Mouse (Mus musculus) ovary, postnatal 36 days (tissue): ENCODE measurements around the gene Cisd3.
A peak's percentile ranks its signal among the peaks of the same experiment; 100 is the strongest.
"Not testable (repeated sequence)": the region's sequence is repeated elsewhere in the genome, so short reads cannot be mapped to it uniquely, and the experiment has no call there.

Experiments
- DNase-seq: peaks from one replicate; pipeline ENCODE4 v3.0.0; 2022; ENCODE audit warnings: low spot score, mixed read lengths

Gene Cisd3

GRCm38 (mm10) chr11:97685613-97686321 lies at the start of gene Cisd3:
Gene Cisd3 (plus strand): TSS chr11:97685826.
- peak; percentile 95 for DNase-seq

GRCm38 (mm10) chr11:97641668-97642067 lies 44.0 kb upstream of the Cisd3 start:
- DNase-seq: no peak

- DNase-seq: no peak
These were observed 42.9 kb upstream of the Cisd3 start for GRCm38 (mm10) chr11:97642746-97643145.

- no peak for DNase-seq
These were observed 42.1 kb upstream of the Cisd3 start for GRCm38 (mm10) chr11:97643380-97644055.

GRCm38 (mm10) chr11:97644834-97645233 lies 40.8 kb upstream of the Cisd3 start:
- DNase-seq: peak; percentile 68

GRCm38 (mm10) chr11:97648541-97648940 lies 37.1 kb upstream of the Cisd3 start:
- not testable (repeated sequence) for DNase-seq

- DNase-seq: no peak
These were observed 35.3 kb upstream of the Cisd3 start for GRCm38 (mm10) chr11:97650341-97650740.

- not testable (repeated sequence) for DNase-seq
These were observed 32.2 kb upstream of the Cisd3 start for GRCm38 (mm10) chr11:97653376-97653775.

- DNase-seq: no peak
These were observed 31.4 kb upstream of the Cisd3 start for GRCm38 (mm10) chr11:97654210-97654609.

- DNase-seq: no peak
These were observed 29.2 kb upstream of the Cisd3 start for GRCm38 (mm10) chr11:97656269-97656971.

- DNase-seq: no peak
These were observed 28.3 kb upstream of the Cisd3 start for GRCm38 (mm10) chr11:97657184-97657945.

GRCm38 (mm10) chr11:97657967-97658366 lies 27.7 kb upstream of the Cisd3 start:
- not testable (repeated sequence) for DNase-seq

- DNase-seq: no peak
These were observed 26.8 kb upstream of the Cisd3 start for GRCm38 (mm10) chr11:97658751-97659266.

GRCm38 (mm10) chr11:97659267-97659989 lies 26.2 kb upstream of the Cisd3 start:
- DNase-seq: no peak

- peak; percentile 81 for DNase-seq
These were observed 25.5 kb upstream of the Cisd3 start for GRCm38 (mm10) chr11:97659990-97660714.

- no peak for DNase-seq
These were observed 24.6 kb upstream of the Cisd3 start for GRCm38 (mm10) chr11:97660734-97661647.

- DNase-seq: peak; percentile 63
These were observed 23.9 kb upstream of the Cisd3 start for GRCm38 (mm10) chr11:97661648-97662133.

GRCm38 (mm10) chr11:97662207-97662892 lies 23.3 kb upstream of the Cisd3 start:
- no peak for DNase-seq
